Mouse (Mus musculus): ENCODE data around the gene Angptl2. TPM values are rescaled to one million over a fixed set of nuclear protein-coding genes. Genes with fewer than 3 reads are reported as not detected.
A peak's percentile ranks its signal among the peaks of the same experiment; 100 is the strongest.

Angptl2 gene
- polyA plus RNA-seq, 1 experiment from 2014 or later = 35.8 TPM

DNA sequence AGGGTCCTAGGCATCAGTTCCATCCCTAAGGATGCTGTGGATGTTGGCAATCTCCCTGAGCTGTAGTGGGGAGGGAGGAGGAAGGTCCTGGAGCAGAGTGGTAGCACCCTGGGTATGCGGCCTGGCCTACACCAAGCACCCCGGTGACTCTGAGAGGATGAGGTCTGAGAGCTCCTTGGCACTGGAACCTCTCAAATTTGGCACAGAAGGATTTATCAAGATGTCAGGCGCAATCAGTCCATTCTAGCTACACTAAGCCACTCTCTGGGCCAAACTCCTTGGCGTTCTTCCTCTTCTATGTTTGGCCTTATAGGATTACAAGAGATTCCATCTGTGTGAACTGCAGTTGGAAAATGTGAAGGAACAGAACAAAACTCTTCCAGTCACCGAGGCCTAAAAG lies 73.0 kb downstream of the Angptl2 start:
- WGBS = 87% methylated on average over 5 of the region's 5 CpGs
- Histone ChIP-seq H3K9ac (ENCODE audit: low read length) (no peak overlapping the region), H3K36me3 (ENCODE audit: control insufficient read depth, insufficient read depth, low read length) (no peaks in the 10 kb centered on the region), H3K4me1 (replicated peaks; ENCODE audit: control insufficient read depth, insufficient read depth, low read length) (no peaks in the 10 kb centered on the region), H3K9me3 (ENCODE audit: control insufficient read depth, low read length) (no peaks in the 10 kb centered on the region), H3K4me2 (ENCODE audit: low read depth, low read length) (no peak overlapping the region), H3K27me3 (ENCODE audit: control insufficient read depth, insufficient read depth, low read depth, low read length) (no peaks in the 10 kb centered on the region), H3K4me3 (ENCODE audit: low read length) (no peak overlapping the region), H3K27ac (ENCODE audit: low read length) (no peak overlapping the region)
- ATAC-seq (ENCODE audit: low read depth) = no peak

GRCm38 (mm10) chr2:33290491-33290890 lies 74.6 kb downstream of the Angptl2 start:
- H3K4me1 ChIP-seq (replicated peaks; ENCODE audit: control insufficient read depth, insufficient read depth, low read length) = no peaks in the 10 kb centered on the region
- ATAC-seq (ENCODE audit: low read depth) = no peak
- H3K9ac ChIP-seq (ENCODE audit: low read length) = no peak overlapping the region
- H3K4me3 ChIP-seq (ENCODE audit: low read length) = no peak overlapping the region
- H3K27me3 ChIP-seq (ENCODE audit: control insufficient read depth, insufficient read depth, low read depth, low read length) = no peaks in the 10 kb centered on the region
- H3K36me3 ChIP-seq (ENCODE audit: control insufficient read depth, insufficient read depth, low read length) = no peaks in the 10 kb centered on the region
- WGBS = 78% methylated on average over 8 of the region's 8 CpGs
- no peaks in the 10 kb centered on the region for H3K9me3 ChIP-seq (ENCODE audit: control insufficient read depth, low read length)
- no peak overlapping the region for H3K4me2 ChIP-seq (ENCODE audit: low read depth, low read length)
- H3K27ac ChIP-seq (ENCODE audit: low read length) = no peak overlapping the region

- peak; percentile 34; the same call in 1 of the 2 replicates for ATAC-seq (ENCODE audit: low read depth)
- H3K4me3 ChIP-seq (ENCODE audit: low read length) = no peak overlapping the region
- H3K27ac ChIP-seq (ENCODE audit: low read length) = no peak overlapping the region
- no peaks in the 10 kb centered on the region for H3K9me3 ChIP-seq (ENCODE audit: control insufficient read depth, low read length)
- no peaks in the 10 kb centered on the region for H3K27me3 ChIP-seq (ENCODE audit: control insufficient read depth, insufficient read depth, low read depth, low read length)
- no peaks in the 10 kb centered on the region for H3K4me1 ChIP-seq (replicated peaks; ENCODE audit: control insufficient read depth, insufficient read depth, low read length)
- H3K4me2 ChIP-seq (ENCODE audit: low read depth, low read length) = no peak overlapping the region
- H3K9ac ChIP-seq (ENCODE audit: low read length) = no peak overlapping the region
- WGBS = 39% methylated on average over 2 of the region's 2 CpGs
- H3K36me3 ChIP-seq (ENCODE audit: control insufficient read depth, insufficient read depth, low read length) = no peaks in the 10 kb centered on the region
These were observed 76.2 kb downstream of the Angptl2 start for GRCm38 (mm10) chr2:33292057-33292456.

DNA sequence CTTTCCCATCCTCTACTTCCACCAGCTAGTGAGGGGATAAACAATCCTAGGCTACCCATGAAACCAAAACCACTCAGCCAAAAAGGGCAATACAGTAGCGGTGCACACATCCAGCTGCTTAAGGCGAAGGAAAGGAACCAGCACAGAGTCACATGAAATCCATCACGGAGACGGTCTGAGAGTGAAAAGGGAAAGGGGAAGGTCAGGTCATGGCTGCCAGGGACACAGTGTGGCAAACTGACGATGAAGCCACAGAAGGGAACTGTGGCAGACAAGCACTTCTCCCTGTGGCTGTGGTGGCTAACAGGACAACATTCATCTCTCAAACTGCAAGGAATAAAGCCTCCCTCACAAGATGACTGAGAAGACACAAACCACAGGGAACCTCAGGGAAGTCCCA lies 79.2 kb downstream of the Angptl2 start:
- no peak for ATAC-seq (ENCODE audit: low read depth)
- Histone ChIP-seq H3K27me3 (ENCODE audit: control insufficient read depth, insufficient read depth, low read depth, low read length) (no peaks in the 10 kb centered on the region), H3K9me3 (ENCODE audit: control insufficient read depth, low read length) (no peaks in the 10 kb centered on the region), H3K4me2 (ENCODE audit: low read depth, low read length) (no peak overlapping the region), H3K36me3 (ENCODE audit: control insufficient read depth, insufficient read depth, low read length) (no peaks in the 10 kb centered on the region), H3K9ac (ENCODE audit: low read length) (no peak overlapping the region), H3K4me3 (ENCODE audit: low read length) (no peak overlapping the region), H3K4me1 (replicated peaks; ENCODE audit: control insufficient read depth, insufficient read depth, low read length) (no peaks in the 10 kb centered on the region), H3K27ac (ENCODE audit: low read length) (no peak overlapping the region)
- WGBS = 71% methylated on average over 5 of the region's 5 CpGs

Other genes starting within 250 kb of the Angptl2 start
- gene Slc2a8, start 234.0 kb upstream of the Angptl2 start, polyA plus RNA-seq (2015; fragmentation: Nextera tagmentation; extraction: Ambion mirVana) = 19.2 and 20.6 TPM in 2 replicates
- 9.3 and 11.0 TPM in 2 replicates for gene Garnl3, start 84.4 kb upstream of the Angptl2 start, polyA plus RNA-seq (2015; fragmentation: Nextera tagmentation; extraction: Ambion mirVana)
- 5.2 and 5.3 TPM in 2 replicates for gene Ralgps1, start 155.4 kb downstream of the Angptl2 start, polyA plus RNA-seq (2015; fragmentation: Nextera tagmentation; extraction: Ambion mirVana)
- 8.0 and 9.3 TPM in 2 replicates for gene Zbtb34, start 215.3 kb downstream of the Angptl2 start, polyA plus RNA-seq (2015; fragmentation: Nextera tagmentation; extraction: Ambion mirVana)